Mouse (Mus musculus) ES-Bruce4 (cell line): ENCODE results near the gene Islr.

ENCODE experiments used
- CTCF ChIP-seq: IDR thresholded peaks from one replicate; pipeline ENCODE4 v1.8.1; 2011; ENCODE audit warnings: low read depth, low read length
- EP300 ChIP-seq: IDR thresholded peaks from 2 replicates; pipeline ENCODE4 v1.6.1; 2011; ENCODE audit warnings: low read depth, low read length; ENCODE audit not compliant: insufficient read depth

GRCm38 (mm10) chr9:58201091-58201842 is 2.8 kb downstream of the Islr start:
- TF ChIP-seq CTCF (no peak), EP300 (no peak)
